Mouse (Mus musculus) right cerebral cortex, postnatal 36 days (tissue): ENCODE results near the gene Pnpla8.
"Not testable (repeated sequence)": the region's sequence is repeated elsewhere in the genome, so short reads cannot be mapped to it uniquely, and the experiment has no call there.

Source experiments
- DNase-seq, 2 experiments: peaks; one replicate each; pipeline ENCODE4 v3.0.0; 2022; ENCODE audit warnings: low spot score in 2 of 2, mixed read lengths in 1 of 2

The Pnpla8 gene

GRCm38 (mm10) chr12:44221070-44221469 is at the start of gene Pnpla8:
TSS of gene Pnpla8 (plus strand) at chr12:44221370.
- not testable (repeated sequence) for DNase-seq

DNA sequence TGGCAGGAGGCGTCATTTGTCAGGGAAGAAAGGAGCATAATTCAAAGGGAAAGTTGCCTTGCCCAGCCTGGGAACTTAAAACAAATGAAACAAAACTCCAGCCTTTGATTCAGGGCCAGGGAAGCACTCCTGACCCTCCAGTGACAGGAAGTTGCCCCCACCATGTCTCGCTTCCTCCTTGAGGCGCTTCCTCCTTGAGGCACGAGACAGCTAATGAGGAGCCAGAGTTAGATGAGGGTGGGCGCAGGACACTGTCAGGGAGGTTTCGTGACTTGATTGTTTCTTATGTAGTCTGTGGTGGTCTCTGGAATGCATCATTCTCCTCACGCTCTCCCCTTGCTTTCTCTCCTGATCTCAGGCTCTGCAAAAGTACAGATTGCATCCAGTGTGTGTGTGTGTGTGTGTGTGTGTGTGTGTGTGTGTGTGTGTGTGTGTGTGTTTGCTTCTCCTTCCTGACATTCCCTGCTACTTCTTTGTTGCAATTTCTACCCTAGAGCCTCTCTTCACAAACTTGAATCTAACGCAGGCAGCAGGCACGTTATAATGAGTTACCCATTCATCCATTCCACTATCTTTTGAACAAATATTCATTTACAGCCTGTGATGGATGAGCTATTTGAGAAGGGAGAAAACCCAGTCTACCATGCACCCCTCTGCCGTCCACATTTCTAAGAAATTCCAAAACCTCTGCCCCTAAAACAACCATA is 44.7 kb upstream of the Pnpla8 start:
- DNase-seq: no peak

GRCm38 (mm10) chr12:44177038-44177355 is 44.2 kb upstream of the Pnpla8 start:
- no peak for DNase-seq

DNA sequence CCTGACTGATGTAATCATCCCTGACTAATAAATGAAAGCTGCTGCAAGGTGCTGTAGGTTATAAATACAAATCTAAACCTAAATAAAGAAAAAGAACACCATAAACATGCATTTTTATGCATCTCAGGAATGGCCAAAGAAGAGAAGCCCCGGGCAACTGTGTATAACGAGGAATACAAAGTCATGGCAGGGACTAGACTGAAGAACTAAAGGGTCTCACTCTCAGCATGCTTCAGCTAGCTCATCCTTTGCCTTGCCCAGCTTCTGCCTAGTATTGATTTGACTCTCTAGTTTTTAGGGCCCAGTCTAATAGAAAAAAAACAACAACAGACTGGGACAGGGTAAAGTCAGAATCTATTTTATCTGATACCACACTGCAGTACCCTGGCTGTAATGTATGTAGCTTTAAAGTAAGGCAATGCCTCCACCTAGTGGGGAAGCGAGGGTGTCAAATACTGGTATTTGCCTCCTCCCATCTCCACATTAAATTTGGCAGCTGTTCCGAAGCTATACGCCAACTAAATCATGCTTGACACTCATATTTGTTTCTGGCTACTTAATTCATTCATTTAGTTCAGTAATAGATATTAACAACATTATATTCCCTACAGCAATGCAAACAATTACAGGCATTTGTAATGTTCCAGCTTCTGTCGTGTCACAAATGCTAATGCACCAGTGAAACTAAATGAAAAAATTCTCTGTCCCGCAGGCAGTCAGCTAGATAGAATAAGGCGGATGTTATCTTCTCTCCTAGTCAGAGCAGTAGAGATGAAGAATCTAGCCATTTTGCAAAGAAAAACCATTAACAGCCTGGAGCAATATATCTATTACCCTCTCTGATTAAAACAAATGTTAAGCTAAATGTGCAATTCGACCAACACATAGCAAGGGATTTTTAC is 39.8 kb upstream of the Pnpla8 start:
- DNase-seq: peak; percentile 43 to 57

- no peak for DNase-seq
Measured at GRCm38 (mm10) chr12:44197873-44198525, 23.2 kb upstream of the Pnpla8 start.

GRCm38 (mm10) chr12:44209141-44209823 is 11.9 kb upstream of the Pnpla8 start:
- peak in 1 of 2 experiments; percentile 27 for DNase-seq

- DNase-seq: peak; percentile 100
Measured at GRCm38 (mm10) chr12:44209824-44210752, 11.1 kb upstream of the Pnpla8 start, which contains the start of gene Dnajb9. TSS of gene Dnajb9 (minus strand) at chr12:44210326.

DNA sequence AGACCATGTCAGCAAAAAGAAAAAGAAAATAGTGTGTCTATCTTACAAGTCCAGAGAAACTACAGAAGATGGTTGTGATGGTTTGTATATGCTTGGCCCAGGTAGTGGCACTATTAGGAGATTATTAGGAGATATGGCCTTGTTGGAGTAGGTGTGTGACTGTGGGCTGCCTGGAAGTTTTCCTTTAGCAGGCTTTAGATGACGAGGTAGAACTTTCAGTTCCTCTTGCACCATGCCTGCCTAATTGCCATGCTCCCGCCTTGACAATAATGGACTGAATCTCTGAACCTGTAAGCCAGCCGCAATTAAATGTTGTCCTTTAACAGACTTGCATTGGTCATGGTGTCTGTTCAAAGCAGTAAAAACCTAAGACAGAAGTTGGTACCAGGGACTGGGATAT is 9.6 kb upstream of the Pnpla8 start:
- no peak for DNase-seq

DNA sequence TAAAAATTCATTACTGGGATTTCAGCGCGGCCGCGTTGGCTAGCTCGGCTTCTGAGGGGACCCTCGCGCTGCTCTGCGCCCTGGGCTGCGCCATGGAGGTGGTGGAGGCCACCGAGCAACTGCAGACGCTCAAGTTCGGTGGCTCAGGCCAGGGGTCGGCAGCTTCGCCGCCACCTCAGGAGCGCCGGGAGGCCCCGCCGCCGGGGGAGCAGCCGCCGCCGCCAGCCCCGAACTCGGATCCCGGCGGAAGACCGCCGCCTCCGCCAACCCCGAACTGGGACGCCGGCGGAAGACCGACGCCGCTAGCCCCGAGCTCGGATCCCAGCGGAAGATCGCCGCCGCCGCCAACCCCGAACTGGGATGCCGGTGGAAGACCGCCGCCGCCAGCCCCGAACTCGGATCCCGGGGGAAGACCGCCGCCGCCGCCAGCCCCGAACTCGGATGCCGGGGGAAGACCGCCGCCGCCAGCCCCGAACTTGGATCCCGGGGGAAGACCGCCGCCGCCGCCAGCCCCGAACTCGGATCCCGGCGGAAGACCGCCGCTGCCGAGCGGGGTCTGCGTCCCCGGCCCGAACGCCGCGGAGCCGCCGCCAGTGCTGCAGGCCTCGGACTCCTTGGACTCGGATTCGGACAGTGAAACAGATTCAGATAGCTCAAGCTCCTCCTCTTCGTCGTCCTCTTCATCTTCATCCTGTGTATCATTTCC is 634 bp downstream of the Pnpla8 start:
- DNase-seq: peak in 1 of 2 experiments; percentile 3

DNA sequence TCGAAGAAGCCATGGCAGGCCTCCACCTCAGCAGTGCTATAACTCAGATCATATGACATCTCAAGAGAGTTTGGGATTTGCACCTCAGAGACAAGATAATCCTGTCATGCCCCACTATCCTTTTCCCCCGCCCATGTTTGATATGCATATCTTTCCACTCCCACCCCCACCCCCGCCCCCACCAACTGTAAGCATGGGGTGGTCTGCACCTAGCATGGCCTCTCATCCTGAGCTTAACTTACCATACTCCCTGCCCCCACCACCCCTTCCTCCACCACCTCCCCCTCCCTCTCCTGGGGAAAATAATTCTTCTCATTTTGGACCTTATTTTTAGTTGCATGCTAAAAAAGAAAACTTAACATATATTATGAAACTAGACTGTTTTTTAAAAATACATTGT is 1.9 kb downstream of the Pnpla8 start:
- no peak for DNase-seq

- DNase-seq: no peak
Measured at GRCm38 (mm10) chr12:44224650-44225049, 3.5 kb downstream of the Pnpla8 start.

DNA sequence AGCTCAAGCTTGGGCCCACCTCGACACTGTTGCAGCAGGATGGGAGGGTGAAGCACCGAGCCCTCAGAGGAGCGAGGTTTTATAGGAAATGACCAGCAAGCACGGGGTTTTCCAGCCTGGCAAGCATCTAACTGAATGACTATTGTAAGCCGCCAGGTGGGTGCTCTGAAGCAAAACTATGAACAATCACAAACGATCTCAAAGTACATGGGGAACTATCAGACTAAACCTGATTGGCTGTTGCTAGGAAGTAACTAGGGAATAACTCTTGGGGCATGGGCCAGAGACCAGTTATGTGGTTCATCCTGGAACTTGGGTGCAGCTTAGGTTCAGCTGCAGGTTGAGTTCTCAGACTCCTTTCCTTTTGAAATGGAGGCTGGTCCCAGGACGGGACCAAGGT is 19.9 kb downstream of the Pnpla8 start:
- no peak for DNase-seq

- no peak for DNase-seq
Measured at GRCm38 (mm10) chr12:44242407-44242806, 21.2 kb downstream of the Pnpla8 start.

DNA sequence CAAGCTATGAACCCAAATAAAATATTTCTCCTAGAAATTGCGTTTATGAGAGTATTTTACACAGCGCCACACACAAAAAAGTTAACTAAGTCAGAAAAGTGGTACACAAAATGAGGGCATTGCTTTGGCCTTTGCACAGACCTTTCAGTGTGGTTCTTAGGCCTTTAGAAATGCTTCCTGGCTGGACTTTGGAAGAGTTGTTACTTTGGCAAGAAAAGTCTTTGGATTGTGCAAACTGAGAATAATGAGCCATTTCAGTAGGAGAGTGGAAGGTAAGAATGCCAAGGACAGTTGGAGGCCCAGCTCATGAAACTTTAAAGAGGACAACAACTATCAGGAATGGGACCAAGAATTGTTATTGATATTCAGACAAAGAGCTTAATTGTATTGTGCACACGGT is 24.6 kb downstream of the Pnpla8 start:
- no peak for DNase-seq

- no peak for DNase-seq
Measured at GRCm38 (mm10) chr12:44248309-44248977, 27.3 kb downstream of the Pnpla8 start.

GRCm38 (mm10) chr12:44262612-44263011 is 41.4 kb downstream of the Pnpla8 start:
- no peak for DNase-seq

GRCm38 (mm10) chr12:44265651-44266050 is 44.5 kb downstream of the Pnpla8 start:
- no peak for DNase-seq

DNA sequence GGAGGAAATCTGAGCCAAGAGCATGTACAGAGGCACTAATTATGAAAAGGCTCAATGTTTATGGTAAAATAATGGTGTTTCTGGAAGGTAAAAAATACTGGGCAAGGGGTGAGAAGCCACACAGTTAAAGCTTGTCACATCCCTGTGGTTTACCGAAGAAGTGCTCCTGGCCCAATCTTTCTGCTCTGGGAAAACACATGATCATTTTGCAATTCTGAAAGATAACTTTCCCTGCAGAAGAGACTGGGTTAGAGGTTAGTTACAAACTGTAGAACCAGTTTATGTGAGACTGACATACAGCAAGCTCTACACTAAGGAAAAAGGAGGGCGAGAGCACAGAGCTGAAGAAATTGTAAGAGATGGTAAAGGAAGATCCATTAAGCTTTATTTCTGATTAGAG is 46.0 kb downstream of the Pnpla8 start:
- no peak for DNase-seq

GRCm38 (mm10) chr12:44268728-44269302 is 47.6 kb downstream of the Pnpla8 start:
- peak; percentile 99 for DNase-seq
